Mouse (Mus musculus): ENCODE data around the gene Gm17124.
"Not testable (repeated sequence)": the region's sequence is repeated elsewhere in the genome, so short reads cannot be mapped to it uniquely, and the experiment has no call there.

The Gm17124 gene

DNA sequence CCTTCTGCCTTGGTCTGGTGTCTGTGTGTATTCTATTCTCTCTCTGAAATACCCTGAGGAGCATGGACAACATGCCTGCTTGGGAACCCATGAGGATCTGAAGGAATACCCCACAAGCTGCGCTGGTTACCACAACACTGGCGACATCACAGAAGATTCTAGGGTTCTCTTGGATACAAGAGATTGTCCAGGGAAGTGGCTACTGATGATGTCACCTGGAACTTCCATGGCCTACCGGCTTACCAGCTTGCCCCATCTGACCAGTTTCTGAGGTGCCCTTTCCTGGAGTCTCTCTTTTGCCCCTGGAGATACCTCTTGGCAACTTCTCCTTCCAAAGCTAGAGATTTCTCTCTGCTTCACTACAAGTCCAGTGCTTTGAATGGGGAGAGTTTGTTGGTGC, at the start of gene Gm17124:
Gm17124 (minus strand) TSS at position 101 of the 400 bp plus-strand sequence.
- not testable (repeated sequence) for DNase-seq (ENCODE audit: low spot score)

DNA sequence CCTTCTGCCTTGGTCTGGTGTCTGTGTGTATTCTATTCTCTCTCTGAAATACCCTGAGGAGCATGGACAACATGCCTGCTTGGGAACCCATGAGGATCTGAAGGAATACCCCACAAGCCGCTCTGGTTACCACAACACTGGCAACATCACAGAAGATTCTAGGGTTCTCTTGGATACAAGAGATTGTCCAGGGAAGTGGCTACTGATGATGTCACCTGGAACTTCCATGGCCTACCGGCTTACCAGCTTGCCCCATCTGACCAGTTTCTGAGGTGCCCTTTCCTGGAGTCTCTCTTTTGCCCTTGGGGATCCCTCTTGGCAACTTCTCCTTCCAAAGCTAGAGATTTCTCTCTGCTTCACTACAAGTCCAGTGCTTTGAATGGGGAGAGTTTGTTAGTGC, 42.1 kb upstream of the Gm17124 start, which contains the start of gene Gm3633:
Gm3633 (minus strand) TSS at position 101 of the 400 bp plus-strand sequence.
- not testable (repeated sequence) for DNase-seq (ENCODE audit: low spot score)

Data from urinary bladder, postnatal 25 days (tissue).